In the genomic region with DNA sequence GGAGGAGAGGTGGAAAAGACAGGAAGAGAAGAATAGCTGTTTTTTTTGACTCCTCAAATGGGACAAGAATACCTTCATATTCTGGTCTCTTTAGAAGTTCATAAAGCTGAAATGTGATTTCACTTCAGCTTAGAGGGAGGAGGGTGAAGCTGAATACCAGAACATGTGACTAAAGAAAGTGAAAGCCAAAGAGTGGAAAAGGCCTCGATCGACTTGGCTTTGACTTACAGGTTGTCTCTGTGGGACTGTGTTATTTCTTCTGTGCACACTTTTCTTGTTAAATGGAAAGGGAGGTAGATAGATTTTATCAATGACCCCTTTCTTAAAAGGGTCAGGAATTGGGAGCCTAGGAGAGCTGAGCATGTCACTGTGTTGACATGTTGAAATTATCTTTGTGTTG, we compare ENCODE assay signal across 30 mouse cellular contexts. TPM values are rescaled to one million over a fixed set of nuclear protein-coding genes. Genes with fewer than 3 reads are reported as not detected.
"Had no signal": no experiment of that assay in that cellular context is flagged by ENCODE, and none has a peak within 500 bp of the region (broad histone marks: within the 10 kb centered on the region; RNA-seq: fewer than 3 reads in every experiment).

No protein-coding gene starts in this region.

- H3K4me3 ChIP-seq: limb, embryonic 12.5 days; limb, embryonic 15.5 days; midbrain, embryonic 13.5 days; neural tube, embryonic 13.5 days had no signal

- ATAC-seq: liver, postnatal 0 days; lung, postnatal 0 days; midbrain, embryonic 13.5 days had no signal

- H3K4me2 ChIP-seq: limb, embryonic 12.5 days; limb, embryonic 15.5 days; liver, embryonic 11.5 days; lung, embryonic 14.5 days; midbrain, embryonic 13.5 days; neural tube, embryonic 13.5 days had no signal

- H3K9ac ChIP-seq: limb, embryonic 12.5 days; limb, embryonic 15.5 days; liver, embryonic 14.5 days; liver, postnatal 0 days; lung, embryonic 14.5 days; midbrain, embryonic 13.5 days; neural tube, embryonic 13.5 days had no signal

- DNase-seq: kidney, adult 18-20 months; kidney, adult 9 months; kidney, postnatal 14 days; left cerebral cortex, postnatal 4 days; liver, postnatal 0 days; lung, embryonic 14.5 days; retina, postnatal 1 day; thymus, adult 2 months; thymus, postnatal 14 days; thymus, postnatal 4 days had no signal

- H3K27ac ChIP-seq: limb, embryonic 12.5 days; limb, embryonic 15.5 days; liver, embryonic 14.5 days; macrophage; midbrain, embryonic 13.5 days; neural tube, embryonic 13.5 days; stomach, postnatal 0 days had no signal

- H3K36me3 ChIP-seq: limb, embryonic 12.5 days; limb, embryonic 15.5 days; midbrain, embryonic 13.5 days; neural tube, embryonic 13.5 days had no signal

- H3K9me3 ChIP-seq: limb, embryonic 12.5 days; limb, embryonic 15.5 days; midbrain, embryonic 13.5 days; neural tube, embryonic 13.5 days had no signal

RNA-seq across cellular contexts. Expression of gene Ppp1r1a, which starts 36.6 kb away (rescaled TPM):
- total RNA-seq: megakaryocyte, adult 5-6 weeks; neutrophil, adult 5-6 weeks had no signal

RNA-seq across cellular contexts. Expression of gene Gtsf2, which starts 52.9 kb away (rescaled TPM):
- total RNA-seq: layer of hippocampus, postnatal 14 days; left cerebral cortex, adult 8-10 months; left cerebral cortex, postnatal 14 days; left cerebral cortex, postnatal 4 days; megakaryocyte, adult 5-6 weeks; neutrophil, adult 5-6 weeks had no signal
- polyA plus RNA-seq: kidney, embryonic 16.5 days; large intestine, adult 2 months; limb, embryonic 12.5 days; limb, embryonic 15.5 days; liver, embryonic 11.5 days; liver, embryonic 14.5 days; liver, postnatal 0 days; lung, embryonic 14.5 days; lung, postnatal 0 days; macrophage; midbrain, embryonic 13.5 days; midbrain, postnatal 0 days; neural tube, embryonic 13.5 days; small intestine, adult 2 months; spleen, adult 2 months; stomach, embryonic 14.5 days; stomach, postnatal 0 days; thymus, adult 2 months had no signal
